Mouse (Mus musculus) cerebellum, adult 9-11 months (tissue): ENCODE results near the gene Dnah5.

Experiments
- DNase-seq: peaks from one replicate; pipeline ENCODE4 v3.0.0; 2022

Dnah5 gene

DNA sequence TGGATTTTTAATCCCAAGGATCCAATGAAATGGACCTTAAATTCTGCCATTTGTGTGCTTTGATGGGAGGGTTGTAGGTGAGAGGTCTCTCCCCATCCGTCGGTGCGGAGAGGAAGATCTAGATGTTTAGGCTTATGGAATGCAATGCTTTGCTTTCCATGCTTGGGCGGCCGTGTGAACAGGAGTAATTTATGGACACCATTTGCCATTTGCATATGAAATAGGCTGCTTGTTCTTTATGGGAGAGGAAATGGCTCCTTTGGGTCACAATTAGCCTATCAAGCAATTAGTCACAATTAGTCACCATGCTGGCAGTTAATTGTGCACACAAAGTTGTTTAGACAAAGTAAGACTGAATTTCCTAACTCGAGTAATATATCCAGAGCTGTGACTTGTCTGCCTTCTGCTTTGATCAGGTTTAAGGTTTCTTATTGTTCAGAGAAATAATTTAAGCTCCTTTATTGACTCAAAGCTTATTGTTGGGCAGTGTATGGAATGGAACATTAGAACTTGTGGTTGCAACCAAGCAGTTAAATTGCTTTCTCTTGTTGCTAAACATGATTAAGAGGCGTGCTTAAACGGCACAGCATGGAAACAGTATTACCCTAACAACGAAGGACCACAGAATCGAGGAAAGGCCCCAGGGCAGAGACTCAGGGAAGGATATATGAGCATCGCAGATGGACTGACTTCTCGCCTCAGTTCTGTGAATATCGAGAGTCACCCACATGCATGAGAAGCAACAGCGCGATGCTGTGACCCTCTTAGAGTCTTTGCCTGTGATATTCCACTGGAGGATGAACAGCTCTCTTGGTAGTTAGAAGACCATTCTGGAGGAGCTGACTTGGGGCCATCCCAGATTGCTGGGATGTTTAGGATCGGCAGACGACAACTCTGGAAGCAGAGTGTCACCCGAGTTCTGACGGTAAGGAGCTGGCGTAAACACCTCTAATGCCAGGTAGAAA, at the start of gene Dnah5:
TSS of gene Dnah5 (plus strand) at position 642 of the 965 bp plus-strand sequence.
- no peak for DNase-seq

DNA sequence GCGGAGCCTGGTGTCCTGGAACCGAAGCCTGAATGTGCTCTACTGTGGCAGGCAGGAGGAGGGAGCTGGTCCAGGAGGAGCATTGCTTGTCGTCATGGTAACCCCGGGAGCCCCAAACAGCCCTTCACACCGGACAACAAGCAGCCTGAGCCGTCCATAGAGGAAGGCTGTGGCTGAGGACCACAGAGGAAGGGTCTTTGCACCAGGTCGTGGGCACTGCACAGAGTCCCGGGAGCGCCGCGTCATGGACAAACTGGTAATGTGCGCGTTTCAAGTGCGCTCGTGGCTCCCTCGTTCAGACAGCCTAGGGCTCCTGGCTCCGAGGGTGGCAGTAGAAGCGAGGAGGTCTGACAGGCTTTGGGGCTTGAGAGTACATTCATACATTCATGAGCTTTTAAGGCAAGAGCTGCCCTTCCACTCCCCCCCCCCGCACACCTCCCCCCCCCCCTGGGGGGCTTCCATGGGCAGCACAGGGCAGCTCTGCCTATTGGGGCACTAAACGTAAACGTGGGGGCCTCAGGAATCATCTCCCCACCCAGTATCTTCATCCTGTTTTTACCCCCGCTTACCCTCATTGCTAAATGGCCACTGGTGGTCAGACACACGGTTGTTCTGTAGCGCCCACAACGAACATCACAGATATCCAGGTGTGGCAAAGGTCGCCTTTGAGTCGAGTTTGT, 48.6 kb upstream of the Dnah5 start:
- peak; percentile 36 for DNase-seq

DNA sequence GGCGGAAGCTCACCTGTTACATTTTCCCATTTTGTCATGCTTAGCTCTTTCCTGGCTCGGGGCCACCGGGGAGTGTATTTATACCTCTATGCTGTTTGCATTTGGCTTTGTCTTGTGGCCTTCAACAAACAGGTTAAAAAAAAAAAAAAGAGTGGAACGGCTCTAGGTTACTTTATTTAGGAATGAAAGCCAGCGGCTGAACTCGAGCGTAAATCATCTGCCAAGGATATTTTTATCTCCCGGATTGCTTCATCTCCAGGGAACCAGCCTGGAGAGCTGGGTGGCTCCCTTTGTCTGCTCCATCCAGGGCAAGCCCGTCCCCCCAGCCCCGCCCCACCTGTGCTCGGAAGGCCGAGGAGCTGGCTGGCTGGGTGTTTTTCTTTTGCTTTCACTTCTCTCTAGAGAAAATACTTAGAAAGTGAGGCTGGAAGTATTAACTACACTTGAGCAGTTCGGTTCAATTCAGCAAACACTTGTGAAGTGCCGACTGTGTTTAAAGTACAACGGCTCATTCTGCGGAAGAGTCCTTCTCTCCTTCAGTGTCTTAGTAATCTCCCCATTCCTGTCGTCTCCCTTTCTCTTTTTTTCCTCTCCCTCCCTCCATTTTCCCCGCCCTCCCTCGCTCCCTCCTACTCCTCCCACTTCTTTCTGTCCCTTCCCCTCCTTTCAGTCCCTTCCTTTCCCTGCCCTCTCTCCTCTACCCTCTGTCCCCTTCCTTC, 44.6 kb upstream of the Dnah5 start:
- DNase-seq, result peak; percentile 41

DNA sequence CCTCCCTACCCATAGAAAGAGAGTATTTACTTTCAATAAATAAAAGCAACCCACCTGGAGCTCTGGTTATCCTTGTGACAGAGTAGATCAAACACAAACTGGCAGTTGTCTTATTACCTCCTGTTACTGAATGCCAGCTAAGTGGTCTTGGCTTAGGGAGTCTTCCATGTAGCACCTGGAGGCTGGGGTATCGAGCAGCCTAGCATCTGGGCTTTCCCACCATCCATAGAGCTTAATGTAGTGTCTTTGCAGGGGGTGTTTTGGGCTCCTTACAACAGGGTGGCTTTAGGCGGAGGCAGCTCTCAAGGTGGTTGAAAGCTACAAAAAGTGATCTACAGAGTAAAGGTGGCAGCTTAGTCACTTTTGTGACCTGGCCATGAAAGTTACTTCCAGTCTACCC, 41.3 kb upstream of the Dnah5 start:
- no peak for DNase-seq

- DNase-seq, result no peak
Observed at GRCm38 (mm10) chr15:28165234-28165633, 38.3 kb upstream of the Dnah5 start.

- DNase-seq, result no peak
Observed at GRCm38 (mm10) chr15:28166090-28166489, 37.5 kb upstream of the Dnah5 start.

DNA sequence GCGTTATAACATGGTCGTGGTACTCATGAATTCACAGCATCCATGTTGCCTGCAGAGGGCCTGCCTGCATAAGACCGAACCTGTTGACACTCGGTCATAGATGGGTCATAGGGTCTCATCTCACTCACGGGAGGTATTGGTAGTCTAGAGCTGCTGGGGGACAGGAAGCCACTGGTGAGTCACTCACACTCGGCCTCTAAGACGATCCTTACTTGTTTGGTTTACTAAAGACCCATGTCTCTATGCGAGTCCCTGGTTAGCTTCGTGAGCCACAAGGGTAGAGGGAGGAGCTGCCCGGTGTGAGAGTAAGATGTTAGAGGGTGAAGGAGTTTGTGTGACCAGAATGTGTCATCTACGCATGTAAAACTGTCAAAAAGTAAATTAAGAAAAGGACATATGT, 24.6 kb upstream of the Dnah5 start:
- DNase-seq, result no peak

DNA sequence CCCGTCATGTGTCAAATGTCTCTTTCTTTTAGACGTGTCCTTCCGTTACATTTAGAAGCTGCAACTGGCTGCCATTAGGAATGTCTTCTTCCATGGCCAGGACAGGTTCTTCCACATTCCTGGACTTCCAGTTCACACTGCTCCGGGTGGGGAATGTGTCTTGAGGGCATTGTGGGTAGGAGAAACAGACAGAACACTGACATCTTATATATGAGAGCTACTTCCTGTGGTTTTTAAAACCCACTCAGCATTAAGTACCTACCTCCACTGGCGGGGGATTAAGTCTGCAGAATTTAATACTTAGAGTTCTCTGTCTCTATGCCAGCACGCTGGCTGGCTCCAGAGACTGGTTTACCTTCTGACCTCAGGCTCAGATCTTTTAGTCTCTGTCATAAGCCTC, 24.0 kb upstream of the Dnah5 start:
- DNase-seq, result no peak

DNA sequence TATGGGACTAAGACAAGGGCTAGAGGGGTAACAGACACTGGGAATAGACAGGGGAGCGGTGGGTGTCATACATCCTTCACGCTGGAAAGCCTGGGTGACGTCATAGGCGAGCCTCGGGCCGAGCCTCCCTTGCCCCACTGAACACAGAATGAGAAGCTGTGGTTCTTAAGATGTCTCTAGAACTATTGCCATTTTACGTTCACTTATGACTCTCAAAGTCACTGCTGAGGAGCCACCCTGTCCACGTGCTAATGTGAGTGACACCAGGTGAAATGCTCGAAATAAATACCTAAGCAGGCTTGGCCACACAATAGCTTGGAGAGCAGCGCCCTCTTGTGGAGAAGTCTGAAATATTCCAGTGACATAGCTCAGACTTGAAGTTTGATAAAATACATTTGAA, 21.7 kb upstream of the Dnah5 start:
- DNase-seq, result peak; percentile 72

GRCm38 (mm10) chr15:28182567-28182966, 21.0 kb upstream of the Dnah5 start:
- peak; percentile 7 for DNase-seq

DNA sequence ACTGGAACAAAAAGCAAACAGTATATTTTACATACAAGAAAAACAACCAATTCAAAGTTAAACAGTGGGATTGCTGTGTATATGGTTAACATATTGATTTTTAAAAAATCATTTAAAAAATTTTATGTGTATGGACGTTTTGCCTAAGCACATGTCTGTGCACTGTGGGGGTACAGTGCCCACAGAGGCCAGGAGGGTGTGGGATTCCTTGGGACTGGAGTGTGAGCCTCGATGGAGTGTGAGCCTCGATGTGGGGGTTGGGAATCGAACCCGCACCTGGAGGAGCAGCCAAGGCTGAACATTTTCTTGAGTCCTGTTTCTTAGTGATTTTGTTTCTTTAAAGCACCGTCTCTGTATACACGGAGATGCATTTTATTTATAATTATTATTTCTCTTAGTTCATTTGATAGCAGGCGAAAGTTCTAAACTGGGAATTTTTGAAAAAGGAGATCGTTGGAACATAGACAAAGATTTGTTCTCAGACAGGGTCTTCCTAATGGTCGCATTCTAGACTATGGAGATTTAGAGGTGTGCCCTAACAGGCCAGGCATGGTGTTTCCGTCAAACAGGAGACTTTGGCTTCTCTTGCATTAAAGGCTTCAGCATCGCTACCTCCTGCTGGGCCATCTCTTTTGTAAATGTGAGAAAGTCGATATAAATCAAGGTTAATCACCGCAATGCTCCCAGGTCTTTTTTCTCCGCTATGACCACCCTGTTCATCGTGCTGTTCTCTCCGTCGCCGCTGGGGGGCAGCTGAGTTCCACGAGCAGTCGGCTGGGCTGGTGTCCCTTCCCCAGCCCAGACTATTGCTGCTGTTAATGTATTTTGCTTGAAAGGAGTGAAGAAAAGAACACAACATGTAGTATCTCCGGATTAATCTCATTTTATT, 15.8 kb upstream of the Dnah5 start:
- DNase-seq, result peak; percentile 32

DNA sequence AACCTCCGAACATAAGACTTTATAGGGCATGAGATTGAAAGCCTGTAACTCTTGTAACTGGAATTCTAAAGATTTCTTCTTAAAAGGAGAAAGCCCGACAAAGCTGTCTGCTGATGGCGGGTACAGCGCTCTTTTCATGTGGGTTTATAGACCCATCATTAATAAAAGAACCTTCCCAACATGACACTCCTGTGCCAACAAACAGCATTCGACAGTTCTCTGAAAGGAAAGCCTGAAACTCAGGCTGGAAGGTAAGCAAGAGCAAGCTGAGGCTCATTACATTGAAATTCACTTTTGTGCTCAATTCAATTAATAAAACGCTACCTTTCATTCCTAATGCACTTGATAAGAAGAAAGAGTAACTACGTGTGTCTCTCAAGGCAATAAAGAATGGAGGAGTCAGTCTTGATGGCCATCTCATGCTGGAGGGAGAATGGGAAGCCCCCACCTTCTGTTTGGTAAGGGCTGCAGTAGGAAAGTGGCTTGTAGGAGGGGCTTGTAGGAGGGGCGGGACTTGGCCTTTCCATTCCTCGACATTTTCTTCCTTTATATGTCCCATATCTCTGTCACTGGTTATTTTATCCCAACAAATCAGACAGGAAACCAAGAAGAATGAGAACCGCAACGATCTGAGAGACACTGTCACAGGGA, 15.1 kb upstream of the Dnah5 start:
- no peak for DNase-seq

- DNase-seq, result no peak
Observed at GRCm38 (mm10) chr15:28189668-28190067, 13.9 kb upstream of the Dnah5 start.

- DNase-seq, result no peak
Observed at GRCm38 (mm10) chr15:28198609-28199008, 4.9 kb upstream of the Dnah5 start.

DNA sequence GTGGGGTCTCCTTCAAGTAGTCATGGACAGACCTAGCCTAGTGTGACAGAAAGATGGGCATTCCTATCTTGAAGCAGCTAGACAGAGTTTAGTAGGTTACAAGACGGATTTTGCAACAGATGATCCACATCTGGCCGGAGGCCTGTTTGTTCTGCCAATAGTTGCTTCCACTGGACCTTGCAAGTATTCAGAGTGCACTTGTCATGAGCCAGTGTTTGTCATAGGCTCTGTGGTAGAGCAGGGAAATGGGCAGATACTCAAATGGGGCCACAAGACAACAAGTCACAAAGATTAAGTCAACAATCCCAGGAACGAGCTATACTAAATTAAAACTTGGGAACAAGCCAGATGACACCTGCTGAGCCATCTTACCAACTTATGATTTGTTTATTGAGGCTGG, 1.1 kb downstream of the Dnah5 start:
- no peak for DNase-seq

DNA sequence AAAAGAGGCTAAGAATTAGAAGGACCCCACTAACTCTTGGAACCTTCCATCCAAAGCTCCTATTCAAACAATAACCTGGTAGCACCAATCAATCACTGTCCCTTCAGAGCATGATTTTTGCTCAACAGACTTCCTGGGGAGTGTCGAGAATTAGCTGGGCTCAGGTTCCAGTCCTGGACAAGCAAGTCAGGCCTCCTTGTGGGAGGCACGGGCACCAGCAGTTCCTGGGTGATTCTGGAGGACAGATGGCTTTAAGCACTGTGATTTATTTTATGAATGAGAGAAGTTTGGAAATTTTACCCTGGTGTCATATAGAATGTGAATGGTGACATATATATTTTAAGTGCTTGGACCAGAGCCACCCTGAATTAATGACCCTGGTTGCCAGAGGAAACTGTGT, 4.0 kb downstream of the Dnah5 start:
- DNase-seq, result no peak

DNA sequence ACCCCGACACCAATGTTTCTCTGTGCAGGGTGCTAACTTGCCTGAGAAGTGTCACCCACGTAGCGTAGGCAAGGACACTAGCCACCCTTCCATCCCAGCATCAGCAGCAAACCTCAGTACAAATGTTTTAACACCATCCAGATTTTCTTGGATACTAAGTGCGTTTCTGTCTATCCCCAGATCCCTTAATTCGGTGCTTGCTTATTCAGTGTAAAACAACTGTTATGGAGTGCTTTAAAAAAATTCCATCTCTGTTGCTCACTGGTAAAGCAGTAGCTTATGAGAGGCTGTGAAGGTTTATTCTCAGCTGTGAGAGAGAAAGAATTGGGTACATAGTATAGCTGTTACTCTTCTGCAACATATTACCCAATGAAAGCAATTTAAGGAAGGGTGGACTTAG, 9.5 kb downstream of the Dnah5 start:
- no peak for DNase-seq

GRCm38 (mm10) chr15:28216358-28216757, 12.8 kb downstream of the Dnah5 start:
- no peak for DNase-seq

- DNase-seq, result no peak
Observed at GRCm38 (mm10) chr15:28227316-28227715, 23.8 kb downstream of the Dnah5 start.

GRCm38 (mm10) chr15:28260250-28260649, 56.7 kb downstream of the Dnah5 start:
- DNase-seq, result no peak

DNA sequence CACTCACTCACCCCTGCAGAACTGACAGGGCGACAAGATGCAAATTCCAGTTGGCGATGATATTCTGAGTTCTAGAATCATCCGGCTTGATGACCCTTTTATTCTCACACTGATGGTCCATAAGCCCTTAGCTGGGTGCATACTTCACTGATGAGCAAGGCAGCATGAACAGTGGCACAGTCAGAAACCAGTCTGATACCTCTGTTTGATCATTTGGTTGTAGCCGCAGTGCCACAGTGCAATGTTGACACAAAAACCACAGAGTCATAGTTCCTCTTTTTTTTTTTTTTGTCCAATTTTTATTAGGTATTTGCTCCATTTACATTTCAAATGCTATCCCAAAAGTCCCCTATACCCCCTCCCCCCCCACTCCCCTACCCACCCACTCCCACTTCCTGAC, 95.9 kb downstream of the Dnah5 start:
- DNase-seq, result no peak

- DNase-seq, result no peak
Observed at GRCm38 (mm10) chr15:28307131-28307530, 103.6 kb downstream of the Dnah5 start.
